Mouse (Mus musculus) c-Kit-positive CD71-negative TER-119-negative erythroid progenitor cells, embryonic 14.5 days (primary cell): ENCODE measurements around the gene Gm20388.

Source experiments
- DNase-seq: peaks from one replicate; pipeline ENCODE4 v3.0.0-alpha.2; 2013; ENCODE audit warnings: low read depth

The Gm20388 gene

GRCm38 (mm10) chr8:120492881-120493220 lies 582.2 kb downstream of the Gm20388 start:
- no peak for DNase-seq

- no peak for DNase-seq
Observed at GRCm38 (mm10) chr8:120493508-120494464, 583.1 kb downstream of the Gm20388 start.

- no peak for DNase-seq
Observed at GRCm38 (mm10) chr8:120494903-120495302, 584.3 kb downstream of the Gm20388 start.

GRCm38 (mm10) chr8:120495461-120495860 lies 584.8 kb downstream of the Gm20388 start:
- no peak for DNase-seq

- DNase-seq, result no peak
Observed at GRCm38 (mm10) chr8:120496478-120496877, 585.8 kb downstream of the Gm20388 start.

- no peak for DNase-seq
Observed at GRCm38 (mm10) chr8:120497503-120497946, 586.9 kb downstream of the Gm20388 start.

GRCm38 (mm10) chr8:120498349-120498831 lies 587.7 kb downstream of the Gm20388 start:
- DNase-seq, result no peak

GRCm38 (mm10) chr8:120498926-120499605 lies 588.4 kb downstream of the Gm20388 start:
- no peak for DNase-seq

- no peak for DNase-seq
Observed at GRCm38 (mm10) chr8:120500701-120501261, 590.1 kb downstream of the Gm20388 start.

- no peak for DNase-seq
Observed at GRCm38 (mm10) chr8:120501426-120501825, 590.8 kb downstream of the Gm20388 start.

GRCm38 (mm10) chr8:120502428-120502827 lies 591.8 kb downstream of the Gm20388 start:
- no peak for DNase-seq

GRCm38 (mm10) chr8:120504251-120505081 lies 593.8 kb downstream of the Gm20388 start:
- DNase-seq, result no peak

- DNase-seq, result no peak
Observed at GRCm38 (mm10) chr8:120505082-120505511, 594.5 kb downstream of the Gm20388 start.

GRCm38 (mm10) chr8:120505619-120506310 lies 595.1 kb downstream of the Gm20388 start:
- DNase-seq, result no peak

GRCm38 (mm10) chr8:120506562-120506961 lies 595.9 kb downstream of the Gm20388 start:
- DNase-seq, result no peak

GRCm38 (mm10) chr8:120507290-120507689 lies 596.6 kb downstream of the Gm20388 start:
- no peak for DNase-seq

- no peak for DNase-seq
Observed at GRCm38 (mm10) chr8:120509136-120510034, 598.7 kb downstream of the Gm20388 start.

- DNase-seq, result no peak
Observed at GRCm38 (mm10) chr8:120510035-120510416, 599.4 kb downstream of the Gm20388 start.

GRCm38 (mm10) chr8:120510863-120511457 lies 600.3 kb downstream of the Gm20388 start:
- DNase-seq, result no peak

- DNase-seq, result no peak
Observed at GRCm38 (mm10) chr8:120511737-120512136, 601.1 kb downstream of the Gm20388 start.
